Mouse (Mus musculus): Measurements from ENCODE around the gene Vopp1.

- TF ChIP-seq CTCF (IDR thresholded peaks at IDR 0.05; ENCODE audit: insufficient read depth, low read length), result no peak
- TF ChIP-seq POLR2A (IDR thresholded peaks at IDR 0.05; ENCODE audit: borderline replicate concordance, extremely low read depth, low read depth, low read length), result no peak
Measured at GRCm38 (mm10) chr6:57768948-57769525, 55.9 kb downstream of the Vopp1 start.
